Mouse (Mus musculus) hindbrain, embryonic 15.5 days (tissue): ENCODE measurements at regions not wholly inside any gene's neighbourhood (a gene's known extent, or its start where the extent isn't known, plus 50 kb on each side); places are given as distances from the start of the nearest gene placed in this dataset.

Source experiments
- ATAC-seq: fragments of 200-750 bp; cut with Nextera tagmentation; 2 replicates; pipeline ENCODE4 v1.8.0; 2017; ENCODE audit warnings: low read depth, moderate number of reproducible peaks, moderate TSS enrichment; ENCODE audit not compliant: low FRiP score
- H3K27ac ChIP-seq: fragments of 300-500 bp; sonication (generic); replicated peaks from 2 replicates; pipeline ENCODE4 v1.5.1; 2015; ENCODE audit warnings: mild to moderate bottlenecking, inconsistent platforms
- H3K27me3 ChIP-seq: fragments of 300-500 bp; sonication (generic); 2 replicates; pipeline ENCODE4 v1.6.1; 2015; ENCODE audit warnings: control low read depth, inconsistent platforms
- H3K36me3 ChIP-seq: fragments of 300-500 bp; sonication (generic); 2 replicates; pipeline ENCODE4 v1.6.1; 2015; ENCODE audit warnings: control low read depth, inconsistent platforms
- H3K4me1 ChIP-seq: fragments of 300-500 bp; sonication (generic); replicated peaks from 2 replicates; pipeline ENCODE4 v1.6.1; 2015; ENCODE audit warnings: control low read depth, inconsistent platforms
- H3K4me2 ChIP-seq: fragments of 300-500 bp; sonication (generic); 2 replicates; pipeline ENCODE4 v1.6.1; 2015; ENCODE audit warnings: moderate library complexity, mild to moderate bottlenecking, inconsistent platforms
- H3K4me3 ChIP-seq: fragments of 300-500 bp; sonication (generic); 2 replicates; pipeline ENCODE4 v1.5.1; 2015; ENCODE audit warnings: mild to moderate bottlenecking, inconsistent platforms
- H3K9ac ChIP-seq: fragments of 300-500 bp; sonication (generic); 2 replicates; pipeline ENCODE4 v1.6.1; 2015; ENCODE audit warnings: inconsistent platforms
- H3K9me3 ChIP-seq: fragments of 300-500 bp; sonication (generic); 2 replicates; pipeline ENCODE4 v1.6.1; 2016; ENCODE audit warnings: control low read depth, inconsistent platforms
- WGBS: fragments of 180-500 bp; shearing (Covaris S2); methylation state at CpG from one replicate; pipeline ENCODE4 v1.1.7; 2015; 5-methylcytosine and 5-hydroxymethylcytosine counted together

- Histone ChIP-seq H3K4me1 (no peaks in the 10 kb centered on the region), H3K27me3 (no peaks in the 10 kb centered on the region), H3K27ac (no peak overlapping the region), H3K36me3 (no peaks in the 10 kb centered on the region), H3K4me3 (no peak overlapping the region), H3K9me3 (no peaks in the 10 kb centered on the region), H3K4me2 (no peak overlapping the region), H3K9ac (no peak overlapping the region)
- ATAC-seq: no peak
- WGBS: 78% methylated on average over 8 of the region's 8 CpGs
These were observed 253.1 kb upstream of the Fam241a start for GRCm38 (mm10) chr3:128149216-128149615.

- H3K27me3 ChIP-seq: no peaks in the 10 kb centered on the region
- 80% methylated on average over 7 of the region's 7 CpGs for WGBS
- no peaks in the 10 kb centered on the region for H3K4me1 ChIP-seq
- H3K9ac ChIP-seq: no peak overlapping the region
- H3K4me3 ChIP-seq: no peak overlapping the region
- H3K36me3 ChIP-seq: no peaks in the 10 kb centered on the region
- no peak overlapping the region for H3K4me2 ChIP-seq
- ATAC-seq: no peak
- no peaks in the 10 kb centered on the region for H3K9me3 ChIP-seq
- H3K27ac ChIP-seq: no peak overlapping the region
These were observed 249.2 kb upstream of the Fam241a start for GRCm38 (mm10) chr3:128145329-128145728.

GRCm38 (mm10) chr3:128127836-128128235, 231.7 kb upstream of the Fam241a start:
- 87% methylated on average over 5 of the region's 5 CpGs for WGBS
- no peak overlapping the region for H3K4me3 ChIP-seq
- no peak overlapping the region for H3K27ac ChIP-seq
- no peak overlapping the region for H3K4me2 ChIP-seq
- H3K9me3 ChIP-seq: no peaks in the 10 kb centered on the region
- no peaks in the 10 kb centered on the region for H3K27me3 ChIP-seq
- no peak overlapping the region for H3K9ac ChIP-seq
- no peak for ATAC-seq
- no peaks in the 10 kb centered on the region for H3K36me3 ChIP-seq
- H3K4me1 ChIP-seq: no peaks in the 10 kb centered on the region

- H3K4me3 ChIP-seq: no peak overlapping the region
- no peak for ATAC-seq
These were observed 230.5 kb upstream of the Fam241a start for GRCm38 (mm10) chr3:128126664-128127063.

GRCm38 (mm10) chr3:128122111-128122510, 226.0 kb upstream of the Fam241a start:
- H3K27ac ChIP-seq: no peak overlapping the region
- no peak overlapping the region for H3K9ac ChIP-seq
- H3K4me2 ChIP-seq: no peak overlapping the region
- WGBS: 77% methylated on average over 6 of the region's 6 CpGs
- no peak overlapping the region for H3K4me3 ChIP-seq
- H3K4me1 ChIP-seq: no peaks in the 10 kb centered on the region
- no peaks in the 10 kb centered on the region for H3K36me3 ChIP-seq
- H3K27me3 ChIP-seq: no peaks in the 10 kb centered on the region
- no peaks in the 10 kb centered on the region for H3K9me3 ChIP-seq
- no peak for ATAC-seq

More at GRCm38 (mm10) chr3:128126664-128127063, 230.5 kb upstream of the Fam241a start:
- 65% methylated on average over 3 of the region's 3 CpGs for WGBS
- no peaks in the 10 kb centered on the region for H3K36me3 ChIP-seq
- no peak overlapping the region for H3K4me2 ChIP-seq
- H3K9me3 ChIP-seq: no peaks in the 10 kb centered on the region
- H3K27ac ChIP-seq: no peak overlapping the region
- H3K4me1 ChIP-seq: no peaks in the 10 kb centered on the region
- H3K27me3 ChIP-seq: no peaks in the 10 kb centered on the region
- H3K9ac ChIP-seq: no peak overlapping the region

GRCm38 (mm10) chr3:128120647-128121440, 224.7 kb upstream of the Fam241a start:
- no peak overlapping the region for H3K4me2 ChIP-seq
- H3K27ac ChIP-seq: no peak overlapping the region
- 83% methylated on average over 6 of the region's 6 CpGs for WGBS
- no peaks in the 10 kb centered on the region for H3K9me3 ChIP-seq
- H3K4me1 ChIP-seq: no peaks in the 10 kb centered on the region
- H3K9ac ChIP-seq: no peak overlapping the region
- H3K36me3 ChIP-seq: no peaks in the 10 kb centered on the region
- no peak overlapping the region for H3K4me3 ChIP-seq
- H3K27me3 ChIP-seq: no peaks in the 10 kb centered on the region
- ATAC-seq: no peak

GRCm38 (mm10) chr3:128113209-128113608, 217.1 kb upstream of the Fam241a start:
- Histone ChIP-seq H3K36me3 (no peaks in the 10 kb centered on the region), H3K4me1 (no peaks in the 10 kb centered on the region), H3K27ac (no peak overlapping the region), H3K9ac (no peak overlapping the region), H3K4me2 (no peak overlapping the region), H3K9me3 (no peaks in the 10 kb centered on the region), H3K27me3 (no peaks in the 10 kb centered on the region), H3K4me3 (no peak overlapping the region)
- ATAC-seq: no peak
- WGBS: 51% methylated on average over 3 of the region's 3 CpGs

GRCm38 (mm10) chr3:128110406-128110805, 214.3 kb upstream of the Fam241a start:
- 42% methylated on average over 2 of the region's 2 CpGs for WGBS
- H3K4me2 ChIP-seq: no peak overlapping the region
- no peaks in the 10 kb centered on the region for H3K9me3 ChIP-seq
- H3K36me3 ChIP-seq: no peaks in the 10 kb centered on the region
- no peaks in the 10 kb centered on the region for H3K4me1 ChIP-seq
- no peak overlapping the region for H3K9ac ChIP-seq
- ATAC-seq: no peak
- no peak overlapping the region for H3K4me3 ChIP-seq
- no peaks in the 10 kb centered on the region for H3K27me3 ChIP-seq
- no peak overlapping the region for H3K27ac ChIP-seq

GRCm38 (mm10) chr3:128104516-128104915, 208.4 kb upstream of the Fam241a start:
- Histone ChIP-seq H3K36me3 (no peaks in the 10 kb centered on the region), H3K27me3 (no peaks in the 10 kb centered on the region), H3K27ac (no peak overlapping the region), H3K4me1 (no peaks in the 10 kb centered on the region), H3K4me3 (no peak overlapping the region), H3K9me3 (no peaks in the 10 kb centered on the region), H3K4me2 (no peak overlapping the region), H3K9ac (no peak overlapping the region)
- WGBS: 92% methylated on average over 6 of the region's 6 CpGs
- ATAC-seq: no peak

GRCm38 (mm10) chr3:128093046-128093445, 196.9 kb upstream of the Fam241a start:
- H3K27me3 ChIP-seq: no peaks in the 10 kb centered on the region
- H3K4me2 ChIP-seq: no peak overlapping the region
- H3K4me1 ChIP-seq: no peaks in the 10 kb centered on the region
- ATAC-seq: peak; percentile 38; the same call in 1 of the 2 replicates
- no peaks in the 10 kb centered on the region for H3K9me3 ChIP-seq
- H3K27ac ChIP-seq: no peak overlapping the region
- H3K9ac ChIP-seq: no peak overlapping the region
- no peak overlapping the region for H3K4me3 ChIP-seq
- H3K36me3 ChIP-seq: no peaks in the 10 kb centered on the region

GRCm38 (mm10) chr3:128088207-128088606, 192.1 kb upstream of the Fam241a start:
- Histone ChIP-seq H3K4me1 (no peaks in the 10 kb centered on the region), H3K36me3 (no peaks in the 10 kb centered on the region), H3K9ac (no peak overlapping the region), H3K4me3 (no peak overlapping the region), H3K4me2 (no peak overlapping the region), H3K27ac (no peak overlapping the region), H3K27me3 (no peaks in the 10 kb centered on the region), H3K9me3 (no peaks in the 10 kb centered on the region)
- peak; percentile 84; the same call in 1 of the 2 replicates for ATAC-seq
- whole genome bisulfite sequencing: 50% methylated on average over 4 of the region's 4 CpGs

GRCm38 (mm10) chr3:128087163-128087562, 191.0 kb upstream of the Fam241a start:
- no peak overlapping the region for H3K4me2 ChIP-seq
- H3K4me3 ChIP-seq: no peak overlapping the region
- H3K36me3 ChIP-seq: no peaks in the 10 kb centered on the region
- H3K27me3 ChIP-seq: no peaks in the 10 kb centered on the region
- H3K9ac ChIP-seq: no peak overlapping the region
- H3K27ac ChIP-seq: no peak overlapping the region
- no peak for ATAC-seq
- H3K9me3 ChIP-seq: no peaks in the 10 kb centered on the region
- no peaks in the 10 kb centered on the region for H3K4me1 ChIP-seq
- WGBS: 87% methylated on average over 10 of the region's 10 CpGs

GRCm38 (mm10) chr3:128082463-128082862, 186.3 kb upstream of the Fam241a start:
- ATAC-seq: no peak
- H3K36me3 ChIP-seq: no peaks in the 10 kb centered on the region
- 82% methylated on average over 6 of the region's 6 CpGs for WGBS
- H3K4me3 ChIP-seq: no peak overlapping the region
- H3K4me2 ChIP-seq: no peak overlapping the region
- no peak overlapping the region for H3K9ac ChIP-seq
- H3K4me1 ChIP-seq: no peaks in the 10 kb centered on the region
- no peaks in the 10 kb centered on the region for H3K9me3 ChIP-seq
- no peak overlapping the region for H3K27ac ChIP-seq
- H3K27me3 ChIP-seq: no peaks in the 10 kb centered on the region
